Mouse (Mus musculus) liver, adult 2 months (tissue): ENCODE measurements at regions not wholly inside any gene's neighbourhood (a gene's known extent, or its start where the extent isn't known, plus 50 kb on each side); places are given as distances from the start of the nearest gene placed in this dataset.

Experiments used
- CTCF ChIP-seq: fragments of 200-500 bp; IDR thresholded peaks from 2 replicates; pipeline ENCODE4 v1.5.1; 2011; ENCODE audit warnings: low read depth, low read length, control low read depth
- POLR2A ChIP-seq: fragments of 200-500 bp; IDR thresholded peaks from 2 replicates; pipeline ENCODE4 v1.6.1; 2011; ENCODE audit warnings: low read length, control low read depth; ENCODE audit not compliant: insufficient read depth; ENCODE audit errors: extremely low read depth

GRCm38 (mm10) chr8:26243743-26244142, 124.4 kb downstream of the Gm45692 start:
- no peak for TF ChIP-seq POLR2A
- TF ChIP-seq CTCF: no peak
